Mouse (Mus musculus) frontal cortex, adult (tissue): ENCODE measurements around the gene Spry1.
"Not testable (repeated sequence)": the region's sequence is repeated elsewhere in the genome, so short reads cannot be mapped to it uniquely, and the experiment has no call there.

Experiments used
- ATAC-seq: cut with Nextera tagmentation; 2 replicates; pipeline ENCODE4 v1.9.2; 2017; ENCODE audit warnings: mild to moderate bottlenecking, moderate library complexity, mixed read lengths; ENCODE audit not compliant: low TSS enrichment

Spry1 gene

DNA sequence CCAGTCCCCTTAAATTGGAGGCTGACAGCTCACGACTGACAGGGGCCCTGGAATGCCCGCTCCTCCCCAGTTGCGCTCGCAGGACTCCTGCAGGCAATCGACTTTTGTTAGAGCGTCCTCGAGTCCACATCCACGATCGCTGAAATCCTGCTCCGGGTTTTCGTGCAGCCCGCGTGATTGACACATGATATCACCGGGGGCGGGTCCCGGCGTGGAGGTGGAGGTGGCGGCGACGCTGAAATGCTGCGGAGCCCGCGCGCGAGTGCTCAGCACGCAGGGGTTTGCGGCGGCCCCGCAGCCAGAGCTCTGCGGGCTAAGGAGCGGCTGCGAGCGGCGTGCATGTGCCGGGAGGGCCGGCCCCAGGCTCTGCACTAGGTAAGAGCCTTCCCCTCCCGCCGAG, at the start of gene Spry1:
Gene Spry1, plus strand, starts transcription at position 258 of the 400 bp plus-strand sequence.
- peak; percentile 95 for ATAC-seq

DNA sequence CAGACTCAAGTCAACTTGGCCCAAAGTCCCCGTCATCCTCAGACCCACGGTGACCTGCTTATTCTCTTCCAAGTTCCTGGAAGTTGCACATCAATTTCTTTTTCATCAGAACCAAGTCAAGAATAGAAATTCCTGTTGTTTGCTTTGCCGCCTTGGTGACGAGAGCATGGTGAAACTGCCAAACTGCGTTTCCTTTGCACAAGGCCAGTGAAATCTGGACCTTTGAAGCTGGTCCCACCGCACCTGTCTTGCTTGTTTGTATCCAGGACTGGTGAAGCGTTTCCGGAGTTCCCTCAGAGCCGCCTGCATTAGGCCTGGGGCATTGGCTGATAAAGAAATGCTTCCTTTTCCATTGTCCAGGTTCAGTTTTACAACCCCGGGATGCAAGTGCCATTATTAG, 44.0 kb upstream of the Spry1 start:
- no peak for ATAC-seq

DNA sequence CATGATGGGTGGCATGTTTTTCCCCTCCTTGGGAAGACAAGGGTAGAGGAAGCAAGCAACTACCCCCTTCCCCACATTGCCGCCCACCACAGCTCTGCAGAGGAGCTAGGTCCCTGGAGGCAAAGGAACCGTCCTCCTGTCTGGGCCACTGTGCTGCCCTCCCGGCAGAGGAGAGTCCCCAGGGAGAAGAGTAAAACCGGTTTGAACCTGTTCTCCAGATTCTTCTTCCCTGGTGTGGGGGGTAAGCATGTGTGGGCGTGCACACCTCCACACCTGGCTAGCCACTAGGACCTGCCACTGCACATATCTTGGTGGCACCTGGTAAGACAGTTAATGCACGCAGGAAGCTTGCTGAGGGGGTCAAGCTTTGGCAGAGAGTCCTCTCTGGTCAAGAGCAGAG, 43.2 kb upstream of the Spry1 start:
- no peak for ATAC-seq

DNA sequence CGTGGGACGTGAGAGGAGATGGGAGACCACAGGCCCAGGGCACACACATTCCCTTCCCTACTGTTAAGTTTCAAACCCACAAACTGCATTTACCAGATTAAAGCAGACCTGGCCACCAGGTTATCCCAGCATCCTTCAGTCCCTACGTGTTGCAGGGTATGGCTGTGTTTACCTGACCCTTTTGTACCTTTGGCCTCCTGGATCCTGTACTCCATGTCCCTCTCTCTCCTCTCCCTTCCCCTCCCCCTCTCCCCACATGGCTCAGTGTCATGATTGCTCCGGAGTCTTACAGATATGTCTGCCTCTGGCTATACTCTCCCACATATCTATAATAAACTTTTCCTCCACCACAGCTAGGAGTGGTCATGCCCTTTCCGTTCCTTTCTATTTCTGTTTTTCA, 42.5 kb upstream of the Spry1 start:
- no peak for ATAC-seq

DNA sequence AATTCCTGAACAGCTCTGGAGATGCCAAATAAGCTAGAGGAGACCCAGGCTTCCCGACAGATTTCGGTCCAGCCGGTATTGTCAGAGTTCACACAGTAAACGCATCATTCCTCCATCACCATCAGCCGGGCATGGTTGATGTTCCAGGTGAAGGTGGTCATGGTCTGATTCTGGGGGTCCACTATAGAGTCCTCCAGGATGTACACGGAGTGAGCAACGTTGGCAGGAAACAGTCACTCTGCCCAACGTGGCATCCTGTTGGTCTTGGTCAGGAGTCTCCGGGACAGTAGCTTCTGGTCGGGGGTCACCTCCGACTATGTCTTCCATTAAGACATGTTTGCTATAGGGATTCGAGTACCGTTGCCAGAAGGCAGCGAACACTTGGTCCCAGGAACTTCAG, 40.1 kb upstream of the Spry1 start:
- not testable (repeated sequence) for ATAC-seq

DNA sequence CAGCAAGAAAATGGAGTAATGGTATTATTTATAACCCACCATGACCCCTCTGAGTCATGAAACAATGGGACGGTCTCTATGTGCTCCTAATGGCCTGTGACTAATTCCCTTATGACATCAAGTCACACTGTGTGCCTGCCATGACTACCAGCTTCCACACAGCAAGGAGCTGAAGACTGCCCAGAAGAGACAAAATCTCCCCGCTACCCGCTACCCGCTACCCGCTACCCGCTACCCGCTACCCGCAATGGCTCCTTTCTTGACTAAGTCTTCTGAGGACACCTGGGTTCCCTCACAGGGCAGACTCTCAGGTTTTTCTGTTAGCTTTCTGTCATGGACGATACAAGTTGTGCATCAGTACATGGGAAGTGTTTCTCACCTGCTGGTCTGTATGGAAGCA, 37.4 kb upstream of the Spry1 start:
- no peak for ATAC-seq

DNA sequence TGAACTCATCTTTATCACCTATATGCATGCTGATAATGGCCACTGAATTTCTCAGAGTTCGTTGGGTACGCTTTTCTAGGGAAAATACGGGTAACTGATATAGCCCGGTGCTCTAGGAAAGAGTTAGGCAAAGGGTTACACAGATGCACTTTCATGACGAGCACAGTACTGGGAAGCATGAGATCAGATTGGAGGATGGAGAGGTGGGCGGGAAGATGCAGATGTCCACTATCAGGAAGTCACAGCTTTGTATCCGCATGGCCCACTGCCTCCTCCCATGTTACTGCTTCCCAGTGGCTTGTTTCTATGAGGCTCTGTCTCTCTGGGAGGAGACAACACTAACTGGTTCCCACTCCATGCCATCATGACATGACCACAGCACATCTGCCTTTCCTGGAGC, 36.9 kb upstream of the Spry1 start:
- no peak for ATAC-seq

DNA sequence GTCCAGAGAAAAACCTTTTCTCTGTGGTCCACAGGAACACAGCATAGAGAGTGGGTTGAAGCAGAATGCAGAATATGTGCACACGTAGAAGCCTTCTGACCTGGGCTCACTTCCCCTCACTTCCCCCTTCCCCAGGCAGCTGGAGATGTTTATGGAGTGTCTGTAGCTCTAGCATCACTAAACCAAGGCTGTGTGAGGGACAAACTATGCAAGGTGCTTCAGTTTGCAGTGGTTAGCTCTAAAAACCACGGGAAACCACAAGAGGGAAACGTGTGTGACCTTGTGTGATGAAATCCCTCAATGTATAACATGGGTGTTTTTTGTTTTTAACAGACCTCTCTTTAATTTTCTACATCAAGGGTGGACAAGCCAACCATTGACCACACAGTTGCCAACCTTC, 36.2 kb upstream of the Spry1 start:
- ATAC-seq, result no peak

DNA sequence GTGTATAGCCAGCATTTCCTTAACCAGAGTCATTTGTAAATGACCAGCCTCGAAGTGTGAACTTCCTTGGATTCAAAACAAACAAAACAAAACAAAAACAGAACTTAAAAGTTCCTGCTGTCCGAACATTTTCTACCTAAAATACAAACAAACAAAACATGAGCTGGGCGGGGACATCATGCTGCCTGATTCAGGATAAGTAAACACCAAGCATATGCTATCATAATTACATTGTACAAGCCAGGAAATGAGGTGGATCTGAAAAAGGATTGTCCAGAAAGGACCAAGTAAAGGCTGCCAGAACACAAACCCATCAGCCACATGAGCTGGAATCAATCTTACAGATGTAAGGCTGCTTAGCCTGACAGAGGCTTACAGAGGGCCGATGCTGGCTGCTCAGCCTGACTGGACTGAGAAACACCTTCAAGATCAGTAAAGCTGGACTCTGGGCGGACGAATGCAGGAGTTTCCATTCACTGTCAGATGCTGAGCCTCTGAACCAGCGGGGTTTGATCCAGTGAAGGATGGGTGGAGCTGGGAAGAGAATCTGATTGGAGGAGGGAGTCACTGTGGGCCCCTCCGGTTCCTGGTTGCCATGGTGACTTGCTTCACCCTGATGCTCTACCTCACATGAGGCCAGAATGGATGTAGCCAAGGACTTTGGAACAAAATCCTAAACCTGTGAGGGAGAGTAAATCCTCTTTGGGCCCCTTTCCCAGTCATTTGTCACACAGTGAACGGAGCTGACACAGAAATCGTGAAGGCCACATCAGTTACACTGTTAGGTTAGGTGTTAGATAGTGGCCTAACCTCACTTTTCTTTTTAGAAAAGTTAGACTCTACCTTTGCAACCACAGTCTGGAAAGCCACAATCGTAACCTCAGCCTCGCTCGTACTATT, 34.5 kb upstream of the Spry1 start:
- ATAC-seq, result peak; percentile 56; the same call in 1 of the 2 replicates

DNA sequence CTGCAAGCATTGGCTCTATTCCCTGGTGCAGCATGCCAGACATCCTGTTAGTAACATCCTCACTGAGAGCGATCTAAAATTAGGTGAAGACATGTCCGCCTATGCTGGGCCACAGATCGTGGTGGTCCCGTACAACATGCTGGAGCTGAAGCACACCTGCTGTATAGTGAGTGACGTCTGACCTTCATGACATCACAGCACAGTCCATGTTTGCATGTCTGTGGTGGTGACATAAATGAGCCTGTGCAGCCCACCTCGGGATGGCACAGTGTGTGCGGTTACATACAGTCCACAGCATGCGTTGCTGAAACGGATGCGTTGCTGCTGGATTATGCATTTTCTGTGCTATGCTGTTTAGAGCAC, 33.9 kb upstream of the Spry1 start:
- peak; percentile 67 for ATAC-seq

DNA sequence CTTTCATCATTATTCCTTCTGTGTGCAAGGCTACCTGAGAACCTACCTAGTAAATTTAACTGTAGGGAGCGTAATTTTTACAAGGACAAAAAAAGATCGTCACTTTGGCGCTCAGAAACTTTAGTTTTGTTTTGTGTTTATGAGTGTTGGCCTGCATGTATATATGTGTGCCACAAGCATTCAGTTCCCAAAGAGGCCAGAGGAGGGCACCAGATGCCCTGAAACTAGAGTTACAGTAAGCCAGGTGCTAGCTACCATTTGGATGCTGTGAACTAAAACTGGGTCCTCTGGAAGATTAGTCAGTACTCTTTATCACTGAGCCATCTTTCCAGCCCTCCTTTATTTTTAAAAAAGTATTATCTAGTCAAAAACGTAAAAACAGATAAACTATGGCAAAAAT, 30.8 kb upstream of the Spry1 start:
- ATAC-seq, result no peak

DNA sequence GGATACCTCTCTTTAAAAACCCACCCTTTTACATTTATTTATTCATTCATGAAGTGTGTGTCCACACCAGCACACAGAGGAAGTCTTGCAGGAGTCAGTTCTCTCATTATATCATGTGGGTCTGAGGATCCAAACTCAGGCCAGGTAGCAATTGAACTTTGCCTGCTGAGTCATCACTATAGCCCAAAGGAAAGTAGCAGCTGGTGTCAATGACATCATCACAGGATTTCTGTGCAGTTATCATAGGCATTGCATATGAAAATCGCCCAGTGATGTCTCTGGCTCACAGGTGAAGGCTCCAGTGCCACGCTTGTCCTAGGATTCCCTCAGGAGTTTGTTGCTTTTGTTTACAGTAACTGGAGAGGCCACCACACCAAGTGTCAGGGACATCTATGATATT, 29.1 kb upstream of the Spry1 start:
- no peak for ATAC-seq

DNA sequence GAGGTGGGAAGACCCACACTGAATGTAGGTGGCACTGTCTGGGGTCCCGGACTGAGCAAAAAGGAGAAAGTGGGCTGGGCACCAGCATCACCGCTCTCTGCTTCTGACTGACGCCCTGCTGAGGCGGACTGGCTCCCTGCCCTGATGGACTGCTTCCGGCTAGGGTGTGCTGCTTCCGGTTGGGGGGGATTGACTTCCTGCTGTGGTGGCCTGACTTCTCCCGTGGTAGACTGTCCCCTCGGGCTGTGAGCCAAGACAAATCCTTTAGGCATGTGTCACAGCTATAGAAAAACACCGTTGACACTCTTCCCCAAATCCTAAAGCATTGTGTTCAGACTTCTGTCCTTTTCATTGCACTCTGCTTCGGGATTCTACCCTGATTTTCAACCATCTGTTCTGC, 26.0 kb upstream of the Spry1 start:
- no peak for ATAC-seq

DNA sequence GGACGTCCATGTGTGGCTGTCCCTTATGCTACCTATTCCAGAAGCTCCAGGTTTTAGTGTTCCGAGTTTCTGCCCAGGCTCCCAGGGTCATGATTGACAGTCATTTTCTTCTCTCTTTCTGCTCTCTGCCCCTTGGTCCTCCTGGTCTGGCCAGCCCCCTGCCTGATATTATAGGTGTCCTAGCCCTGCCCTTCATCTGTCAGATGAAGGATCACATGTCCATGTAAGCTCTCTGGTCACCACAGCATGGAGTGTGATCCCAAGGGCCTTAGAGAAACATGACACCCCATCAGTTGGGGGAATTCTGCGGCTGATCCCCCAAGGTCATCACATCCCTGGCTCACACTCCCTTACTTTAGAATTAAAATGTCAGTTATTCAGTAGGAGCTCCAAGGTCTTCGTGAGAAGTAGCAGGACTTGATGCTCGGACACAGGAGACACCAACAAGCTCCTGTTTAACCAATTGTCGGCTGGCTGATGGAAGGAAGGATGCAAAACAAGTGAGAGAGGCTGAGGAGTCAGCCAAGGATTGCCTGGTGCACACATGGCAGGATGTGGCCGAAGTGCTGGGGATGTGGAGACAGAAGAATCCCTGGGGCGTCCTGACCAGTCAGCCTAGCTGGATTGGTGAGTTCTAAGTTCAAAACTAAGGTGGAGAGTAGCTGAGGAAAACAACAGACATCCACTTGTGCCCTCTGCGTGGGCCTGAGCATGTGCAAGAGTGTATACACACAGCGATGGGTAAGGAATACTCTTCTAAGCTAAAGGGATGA, 24.7 kb upstream of the Spry1 start:
- ATAC-seq, result no peak

DNA sequence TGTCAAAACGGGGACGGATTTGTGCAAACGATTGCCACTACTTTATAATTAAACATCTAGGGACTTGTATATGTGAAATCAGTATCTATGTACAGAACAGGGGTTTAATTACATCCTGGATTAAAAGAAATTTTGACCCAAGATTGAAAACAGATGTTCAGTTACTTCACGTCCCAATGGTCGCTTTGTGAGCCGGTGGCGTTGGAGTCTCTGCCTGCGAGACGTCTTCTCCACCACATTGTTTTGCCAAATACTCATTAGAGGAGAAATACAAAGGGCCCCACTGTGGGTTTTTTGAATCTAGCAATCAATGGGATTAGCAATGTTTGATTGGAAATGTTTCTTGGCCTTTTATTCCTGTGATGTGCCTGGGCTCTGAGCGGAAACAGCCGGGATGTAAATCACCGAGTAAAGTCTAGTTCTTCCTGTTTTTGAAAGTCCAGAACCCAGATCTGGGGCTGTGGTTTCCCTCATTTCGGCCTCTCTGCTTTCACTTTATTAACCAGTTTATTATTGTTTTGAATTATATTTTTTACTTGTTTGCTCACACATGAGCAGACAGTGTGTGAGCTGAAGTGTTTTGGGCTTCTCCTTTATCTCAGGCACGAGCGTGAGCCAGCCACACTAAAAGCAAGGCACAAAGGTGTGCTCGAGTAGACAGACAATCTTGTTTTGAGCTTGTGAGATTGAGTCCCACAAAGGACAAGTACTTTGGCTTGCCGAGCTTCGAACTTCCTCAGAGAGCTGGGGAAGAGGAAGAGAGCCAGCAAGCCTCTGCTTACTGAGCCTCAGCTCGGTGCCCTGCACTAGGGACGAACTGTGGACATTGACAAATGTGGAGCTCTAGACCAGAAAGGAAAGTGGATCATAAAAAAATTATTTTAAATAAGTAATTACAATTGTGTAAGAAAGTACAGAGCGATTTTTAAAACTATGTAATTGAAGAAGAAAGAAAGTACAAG, 22.9 kb upstream of the Spry1 start:
- no peak for ATAC-seq

DNA sequence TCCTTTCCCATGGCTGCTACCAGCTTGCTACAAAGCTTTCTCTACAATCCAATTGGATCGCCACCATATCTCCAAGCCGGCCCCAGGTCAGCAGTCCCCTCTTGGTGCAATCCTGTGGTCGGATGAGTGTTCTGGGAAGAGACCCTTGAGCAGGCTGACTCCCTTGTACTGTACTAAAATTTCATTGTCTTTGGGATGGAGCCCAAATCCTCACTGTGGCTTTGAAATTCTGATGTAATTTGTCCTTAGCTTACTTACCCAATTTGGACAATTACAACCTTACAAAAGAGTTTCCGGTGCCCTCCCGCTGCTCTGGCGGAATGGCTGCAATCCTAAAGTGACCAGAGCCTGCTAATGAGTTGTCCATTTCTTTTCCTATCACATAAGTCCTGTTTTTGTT, 7.5 kb upstream of the Spry1 start:
- ATAC-seq, result no peak

DNA sequence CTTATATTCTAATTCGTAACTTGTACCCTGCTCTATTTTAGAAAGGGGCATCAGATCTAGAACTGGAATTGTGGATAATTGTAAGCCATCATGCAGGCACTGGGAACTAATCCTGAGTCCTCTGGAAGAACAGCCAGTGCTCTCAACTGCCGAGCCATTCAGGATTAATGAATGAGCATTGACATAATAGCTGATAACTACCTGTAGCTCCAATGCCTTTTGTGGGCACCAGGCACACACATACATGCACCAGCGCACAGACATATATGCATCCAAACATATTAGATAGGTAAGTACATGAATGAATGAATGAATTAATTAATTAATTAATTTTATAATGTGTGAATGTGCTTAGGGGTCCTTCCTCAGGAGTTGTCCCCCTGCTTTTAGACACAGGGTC, 7.0 kb upstream of the Spry1 start:
- no peak for ATAC-seq

DNA sequence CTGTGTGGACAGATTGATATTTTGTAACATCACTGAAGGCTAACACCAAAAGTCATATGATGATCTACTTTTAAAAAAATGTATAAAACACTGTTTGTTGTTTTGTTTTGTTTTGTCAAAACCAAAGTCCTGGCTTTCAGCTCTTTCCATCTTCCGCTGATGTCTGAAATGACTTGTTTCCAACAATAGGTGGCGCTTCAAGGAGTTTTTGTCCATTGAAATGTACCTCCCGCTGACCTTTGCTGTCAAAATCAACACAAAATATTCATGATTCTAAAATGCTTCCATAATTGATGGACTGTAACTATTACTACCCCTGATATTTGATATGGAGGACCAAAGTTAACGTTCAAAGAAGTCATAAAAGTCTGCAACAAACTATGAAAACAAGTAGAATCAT, 5.1 kb upstream of the Spry1 start:
- no peak for ATAC-seq

DNA sequence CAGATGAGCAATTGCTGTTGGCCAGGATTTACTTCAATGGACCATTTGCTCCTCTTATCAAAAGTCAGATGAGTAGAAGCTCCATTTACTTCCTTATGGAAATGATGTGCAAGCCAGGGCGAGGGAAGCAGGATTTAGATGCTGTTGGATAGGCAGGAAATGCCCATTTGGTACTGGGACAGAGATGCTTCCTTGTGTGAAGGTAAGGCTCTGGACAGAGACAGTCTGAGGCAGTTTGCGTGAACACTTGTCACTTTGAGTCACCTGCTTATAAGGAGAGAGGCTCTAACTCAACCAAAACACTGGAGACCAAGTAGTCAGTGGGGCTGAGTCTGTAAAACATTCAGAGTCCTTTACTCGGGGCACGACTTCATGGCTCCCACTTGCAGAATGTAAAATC, 2.8 kb upstream of the Spry1 start:
- ATAC-seq, result no peak

DNA sequence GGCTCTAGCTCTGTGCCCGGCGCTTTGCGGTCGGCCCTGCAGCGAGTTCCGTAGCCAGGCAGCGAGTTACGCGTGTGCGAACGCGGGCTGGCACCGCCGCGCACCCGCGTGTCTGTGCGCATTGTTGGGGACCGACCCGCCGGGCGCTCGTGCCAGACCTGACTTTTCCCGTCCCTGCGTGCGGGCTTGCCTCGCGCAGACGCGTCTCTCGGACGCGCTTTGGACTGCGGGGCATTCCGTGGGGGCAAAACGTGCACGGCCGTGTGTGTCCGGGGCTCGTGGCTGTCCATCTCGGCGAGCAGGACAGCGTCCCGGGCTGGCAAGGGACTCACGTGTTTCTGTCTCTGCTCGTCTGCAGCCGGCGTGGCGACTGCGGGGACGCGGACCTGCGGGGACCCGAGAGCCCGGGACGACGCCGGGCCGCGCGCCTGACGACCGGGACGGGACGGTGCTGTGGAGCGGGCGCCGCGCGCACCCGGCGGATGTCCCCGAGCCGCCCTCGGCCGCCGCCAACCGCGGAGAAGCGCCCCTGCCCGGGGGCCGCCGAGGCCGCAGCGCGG, 495 bp downstream of the Spry1 start:
- peak; percentile 53 for ATAC-seq

DNA sequence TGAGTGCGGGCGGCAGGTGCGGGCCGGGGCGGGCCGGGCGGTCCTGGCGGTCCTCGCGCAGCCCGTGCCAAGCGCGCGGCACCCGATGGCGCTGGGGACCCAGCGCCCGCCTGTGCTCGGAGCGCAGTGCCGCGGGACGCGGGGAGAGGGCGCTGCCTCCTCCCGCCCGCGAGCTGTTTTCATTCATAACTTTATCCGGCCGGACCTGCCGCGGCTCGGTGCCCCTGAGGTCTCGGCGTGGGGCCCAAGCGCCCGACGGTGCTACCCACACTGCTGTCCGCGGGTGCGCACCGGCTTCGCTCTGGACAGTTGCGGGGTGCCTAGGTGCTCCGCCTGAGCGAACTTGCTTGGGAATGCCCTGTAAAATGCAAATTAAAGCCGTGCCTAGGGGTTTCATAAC, 1.1 kb downstream of the Spry1 start:
- peak; percentile 58 for ATAC-seq
